Mouse (Mus musculus) mouse embryonic stem cell (cell line): ENCODE data around the gene Klkb1.

Experiments
- in situ Hi-C, 2 experiments: fragments of 300-500 bp; cut with MboI; formaldehyde crosslinking; loops; 1 replicate in 1 of 2; 3 replicates in 1 of 2; pipeline ENCODE4 v1.14.3; 2019 to 2020; ENCODE audit warnings: low sequenced_read_pairs in 2 of 2, low pct_unique_long_range_greater_than_20kb in 1 of 2, mixed read lengths in 1 of 2; ENCODE audit not compliant: unreplicated experiment in 1 of 2

Gene Klkb1

GRCm38 (mm10) chr8:45233256-45233655 is 61.4 kb downstream of the Klkb1 start:
- in situ Hi-C loops, result loop anchor here (25.0 kb wide), 1 partner anchor 296 kb away; the partner anchor contains the start of gene Fat1 (in 2 of the 2)
